Mouse (Mus musculus) stomach, postnatal 0 days (tissue): ENCODE measurements around the gene Nr4a1.
A peak's percentile ranks its signal among the peaks of the same experiment; 100 is the strongest.

Experiments used
- CTCF ChIP-seq: IDR thresholded peaks from 2 replicates; pipeline ENCODE4 v1.5.1; 2016; ENCODE audit warnings: antibody characterized with exemption, low read depth, mild to moderate bottlenecking, moderate library complexity
- EP300 ChIP-seq: optimal IDR thresholded peaks from 2 replicates; pipeline ENCODE3; 2016; ENCODE audit warnings: antibody characterized with exemption

DNA sequence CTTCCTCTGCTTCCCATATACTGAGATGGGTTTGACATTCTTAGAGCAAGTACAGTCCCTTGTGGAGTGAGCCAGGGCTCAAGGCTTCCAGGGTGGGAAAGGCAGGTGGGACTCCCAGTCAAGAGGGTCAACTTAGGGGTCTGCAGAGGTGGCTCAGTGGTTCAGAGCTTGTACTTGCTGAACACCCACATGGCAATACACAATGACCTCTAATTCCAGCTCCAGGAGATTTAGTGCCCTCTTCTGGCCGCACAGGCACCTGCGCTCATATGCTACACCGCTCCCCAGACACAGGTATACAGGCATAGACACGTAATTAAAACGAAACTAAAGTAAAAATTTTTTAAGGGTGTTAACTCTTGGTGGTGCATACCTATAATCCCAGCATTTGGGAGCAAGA is 69.4 kb downstream of the Nr4a1 start:
- TF ChIP-seq CTCF (peak; percentile 43), EP300 (no peak)
